ENCODE assay signal across 12 mouse cellular contexts in genomic region chr6:64274319-64275114, GRCm38 (mm10).
"Had no signal": no experiment of that assay in that cellular context is flagged by ENCODE, and none has a peak within 500 bp of the region (broad histone marks: within the 10 kb centered on the region; RNA-seq: fewer than 3 reads in every experiment).

No protein-coding gene starts in this region.

- ATAC-seq: liver, embryonic 12.5 days; midbrain, embryonic 15.5 days had no signal

- DNase-seq: kidney, postnatal 14 days; lung, embryonic 14.5 days; lung, postnatal 10 days; lung, postnatal 4 days had no signal

- H3K4me1 ChIP-seq: kidney, embryonic 15.5 days; limb, embryonic 15.5 days; liver, embryonic 12.5 days; midbrain, embryonic 15.5 days; neural tube, embryonic 13.5 days had no signal

- H3K4me3 ChIP-seq: kidney, embryonic 15.5 days; left cerebral cortex, adult 2 months; limb, embryonic 15.5 days; liver, embryonic 12.5 days; midbrain, embryonic 15.5 days; neural tube, embryonic 13.5 days had no signal

- H3K27ac ChIP-seq: kidney, embryonic 15.5 days; left cerebral cortex, adult 2 months; limb, embryonic 15.5 days; liver, embryonic 12.5 days; midbrain, embryonic 15.5 days; neural tube, embryonic 13.5 days; stomach, postnatal 0 days had no signal

- H3K4me2 ChIP-seq: kidney, embryonic 15.5 days; limb, embryonic 15.5 days; liver, embryonic 12.5 days; lung, embryonic 14.5 days; midbrain, embryonic 11.5 days; midbrain, embryonic 15.5 days; neural tube, embryonic 13.5 days had no signal

- H3K9me3 ChIP-seq: kidney, embryonic 15.5 days; limb, embryonic 15.5 days; liver, embryonic 12.5 days; midbrain, embryonic 15.5 days; neural tube, embryonic 13.5 days had no signal

- H3K9ac ChIP-seq: kidney, embryonic 15.5 days; limb, embryonic 15.5 days; liver, embryonic 12.5 days; lung, embryonic 14.5 days; midbrain, embryonic 15.5 days; neural tube, embryonic 13.5 days had no signal

- H3K27me3 ChIP-seq: kidney, embryonic 15.5 days; limb, embryonic 15.5 days; liver, embryonic 12.5 days; midbrain, embryonic 15.5 days; neural tube, embryonic 13.5 days had no signal

- H3K36me3 ChIP-seq: kidney, embryonic 15.5 days; limb, embryonic 15.5 days; liver, embryonic 12.5 days; midbrain, embryonic 15.5 days; neural tube, embryonic 13.5 days had no signal
